Mouse (Mus musculus) bone marrow, adult 2 months (tissue): ENCODE data around the gene Gm28729. TPM values are rescaled to one million over a fixed set of nuclear protein-coding genes. Genes with fewer than 3 reads are reported as not detected.
A peak's percentile ranks its signal among the peaks of the same experiment; 100 is the strongest.
"Not testable (repeated sequence)": the region's sequence is repeated elsewhere in the genome, so short reads cannot be mapped to it uniquely, and the experiment has no call there.

ENCODE experiments used
- H3K27ac ChIP-seq: fragments of 200-500 bp; 2 replicates; pipeline ENCODE4 v1.5.1; 2012; ENCODE audit warnings: low read depth, mild to moderate bottlenecking, control low read depth, inconsistent platforms, low read length; ENCODE audit not compliant: control insufficient read depth, poor library complexity, insufficient read depth
- H3K4me1 ChIP-seq: fragments of 200-500 bp; 2 replicates; pipeline ENCODE4 v1.6.1; 2011; ENCODE audit warnings: low read length; ENCODE audit not compliant: control insufficient read depth, insufficient read depth
- H3K4me3 ChIP-seq: fragments of 200-500 bp; replicated peaks from 2 replicates; pipeline ENCODE3; 2011; ENCODE audit warnings: mild to moderate bottlenecking, low read depth, low read length, control low read depth; ENCODE audit not compliant: control insufficient read depth
- CTCF ChIP-seq: fragments of 200-500 bp; IDR thresholded peaks from 2 replicates; pipeline ENCODE4 v1.5.1; 2011; ENCODE audit warnings: low read length, control low read depth; ENCODE audit not compliant: control insufficient read depth, insufficient read depth
- POLR2A ChIP-seq: fragments of 200-500 bp; IDR thresholded peaks from 2 replicates; pipeline ENCODE4 v1.6.1; 2011; ENCODE audit warnings: low read depth, mild to moderate bottlenecking, control low read depth, low read length, borderline replicate concordance; ENCODE audit not compliant: control insufficient read depth
- WGBS: fragments of 180-500 bp; shearing (Covaris S2); methylation state at CpG from one replicate; pipeline ENCODE4 v1.1.7; 2018; 5-methylcytosine and 5-hydroxymethylcytosine counted together
- polyA plus RNA-seq: library from polyadenylated mRNA; stranded (reverse); fragments of >200 nt; gene quantifications from 2 replicates; pipeline ENCODE4 v1.2.4, GENCODE M21; 2011; ENCODE audit warnings: low replicate concordance; ENCODE audit not compliant: missing spikeins, insufficient read depth, insufficient read length

Gm28729 gene
- polyA plus RNA-seq, 1 experiment: not detected

GRCm38 (mm10) chr9:96545410-96545809, 20.3 kb upstream of the Gm28729 start:
- TF ChIP-seq POLR2A (no peak), CTCF (no peak)
- H3K4me3 ChIP-seq: no peak overlapping the region
- H3K27ac ChIP-seq: no peak overlapping the region
- 87% methylated on average over 13 of the region's 13 CpGs for WGBS
- no peaks in the 10 kb centered on the region for H3K4me1 ChIP-seq

GRCm38 (mm10) chr9:96543643-96544640, 18.9 kb upstream of the Gm28729 start:
- 43% methylated on average over 27 of the region's 27 CpGs for WGBS
- H3K27ac ChIP-seq: no peak overlapping the region
- H3K4me1 ChIP-seq: no peaks in the 10 kb centered on the region
- peak; percentile 47; the same call in 1 of the 2 replicates for TF ChIP-seq CTCF
- TF ChIP-seq POLR2A: no peak
- H3K4me3 ChIP-seq: no peak overlapping the region

- TF ChIP-seq POLR2A: no peak
- TF ChIP-seq CTCF: no peak
- H3K4me3 ChIP-seq: no peak overlapping the region
- 67% methylated on average over 10 of the region's 10 CpGs for WGBS
Measured at GRCm38 (mm10) chr9:96538916-96539315, 13.9 kb upstream of the Gm28729 start.

DNA sequence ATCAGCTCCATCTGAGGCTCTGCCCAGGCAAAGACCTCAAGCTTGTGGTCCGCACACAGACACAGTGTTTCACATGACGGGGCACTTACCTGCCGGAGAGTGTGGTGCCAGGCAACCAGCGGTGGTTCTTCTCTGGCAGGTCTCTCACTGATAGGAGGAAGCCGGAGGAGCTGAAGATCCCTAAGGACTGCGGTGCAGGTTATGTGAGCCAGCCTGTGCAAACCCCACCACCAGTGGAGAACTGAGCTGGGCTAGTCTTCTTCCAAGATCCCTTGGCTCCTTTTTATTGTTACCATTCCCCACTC, 12.5 kb upstream of the Gm28729 start:
- WGBS: 88% methylated on average over 6 of the region's 6 CpGs
- Histone ChIP-seq H3K4me1 (peaks cover 2% of the 10 kb centered on the region; the same call in 1 of the 2 replicates), H3K27ac (no peak overlapping the region), H3K4me3 (no peak overlapping the region)
- TF ChIP-seq POLR2A (no peak), CTCF (no peak)

More at GRCm38 (mm10) chr9:96538916-96539315, 13.9 kb upstream of the Gm28729 start:
- Histone ChIP-seq H3K27ac (no peak overlapping the region), H3K4me1 (peaks cover 2% of the 10 kb centered on the region; the same call in 1 of the 2 replicates)

DNA sequence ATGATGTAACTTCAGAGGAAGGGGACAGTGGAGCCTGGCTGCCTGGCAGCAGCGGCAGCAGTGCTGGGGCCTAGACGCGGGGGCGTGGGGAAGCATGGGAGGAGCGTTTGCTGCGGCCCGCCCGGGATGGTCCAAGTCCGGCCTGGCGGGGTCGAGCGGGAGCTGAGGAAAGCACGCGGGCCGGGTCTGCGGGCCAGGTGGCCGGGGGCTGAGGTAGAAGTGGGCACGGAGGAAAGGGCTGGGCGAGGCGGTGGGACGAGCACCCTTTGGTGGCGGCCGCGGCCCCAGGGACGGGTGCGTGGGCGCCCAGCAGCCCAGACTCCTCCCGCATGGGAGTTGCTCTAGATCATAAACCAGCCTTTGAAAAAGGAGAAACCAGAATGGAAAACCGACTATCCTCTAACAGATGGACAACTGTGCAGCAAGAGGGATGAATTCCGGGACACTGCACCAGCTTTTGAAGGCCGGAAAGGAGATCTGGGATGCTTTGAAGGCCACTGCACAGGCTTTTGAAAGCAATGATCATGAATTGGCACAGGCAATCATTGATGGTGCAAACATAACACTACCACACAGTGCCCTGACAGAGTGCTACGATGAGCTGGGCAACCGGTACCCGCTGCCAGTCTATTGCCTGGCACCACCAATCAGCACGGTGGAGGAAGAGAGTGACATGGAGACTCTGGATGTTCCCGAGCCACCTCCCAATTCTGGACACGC, 12.0 kb upstream of the Gm28729 start:
- H3K4me1 ChIP-seq: peaks cover 2% of the 10 kb centered on the region; the same call in 1 of the 2 replicates
- TF ChIP-seq POLR2A (peak; percentile 34; the same call in 1 of the 2 replicates), CTCF (no peak)
- H3K4me3 ChIP-seq: peak overlapping the region; percentile 12
- WGBS: 30% methylated on average over 37 of the region's 37 CpGs
- peak overlapping the region; percentile 44 for H3K27ac ChIP-seq

GRCm38 (mm10) chr9:96536093-96536492, 11.0 kb upstream of the Gm28729 start:
- 0 out of 2 replicates have a peak overlapping the region, but pooled peaks have one; percentile 22 for H3K27ac ChIP-seq
- H3K4me3 ChIP-seq: not testable (repeated sequence)
- WGBS: 56% methylated on average over 4 of the region's 4 CpGs

GRCm38 (mm10) chr9:96535431-96535830, 10.4 kb upstream of the Gm28729 start:
- peaks cover 2% of the 10 kb centered on the region; the same call in 1 of the 2 replicates for H3K4me1 ChIP-seq
- no peak overlapping the region for H3K27ac ChIP-seq
- no peak overlapping the region for H3K4me3 ChIP-seq
- WGBS: 41% methylated on average over 6 of the region's 6 CpGs
- no peak for TF ChIP-seq POLR2A
- TF ChIP-seq CTCF: no peak

More at GRCm38 (mm10) chr9:96536093-96536492, 11.0 kb upstream of the Gm28729 start:
- H3K4me1 ChIP-seq: not testable (repeated sequence)

DNA sequence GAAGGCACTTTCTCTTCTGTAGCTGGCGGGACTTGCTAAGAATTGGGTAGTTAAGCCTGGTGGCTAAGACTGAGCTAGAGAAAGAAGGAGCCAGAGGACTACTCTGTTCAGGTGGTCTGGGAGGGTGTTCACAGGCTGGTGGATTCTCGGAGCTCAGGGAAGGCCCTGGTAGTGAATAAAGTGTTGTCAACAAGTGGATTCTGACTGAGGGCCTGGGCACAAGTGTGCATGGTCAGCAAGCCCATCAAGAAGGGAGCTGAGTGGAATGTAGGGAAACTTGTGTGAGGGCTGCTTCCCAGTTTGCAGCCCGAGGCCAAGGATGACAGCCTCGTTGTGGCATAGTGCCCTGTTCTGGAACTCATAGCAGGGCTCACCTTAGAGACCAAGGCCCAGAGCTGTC, 9.2 kb upstream of the Gm28729 start:
- H3K4me3 ChIP-seq: no peak overlapping the region
- 78% methylated on average over 4 of the region's 4 CpGs for WGBS
- TF ChIP-seq CTCF (no peak), POLR2A (no peak)
- no peak overlapping the region for H3K27ac ChIP-seq
- H3K4me1 ChIP-seq: peaks cover 2% of the 10 kb centered on the region; the same call in 1 of the 2 replicates
